Mouse (Mus musculus) G1E-ER4 (cell line): ENCODE measurements around the gene Frmd4b. TPM values are rescaled to one million over a fixed set of nuclear protein-coding genes. Genes with fewer than 3 reads are reported as not detected.

Source experiments
- GATA1 ChIP-seq: IDR thresholded peaks from one replicate; pipeline ENCODE4 v1.8.0; 2012; ENCODE audit warnings: low read length, inconsistent platforms
- polyA plus RNA-seq: library from polyadenylated mRNA; stranded (reverse); fragments of >175 nt; gene quantifications from 2 replicates; pipeline ENCODE4 v1.2.3, GENCODE M21; 2012

Frmd4b gene
- polyA plus RNA-seq, 1 experiment = not detected

- no peak for TF ChIP-seq GATA1
Observed at GRCm38 (mm10) chr6:97395477-97396350, 221.6 kb downstream of the Frmd4b start.

- no peak for TF ChIP-seq GATA1
Observed at GRCm38 (mm10) chr6:97394473-97395075, 222.8 kb downstream of the Frmd4b start.

GRCm38 (mm10) chr6:97392912-97393311, 224.4 kb downstream of the Frmd4b start:
- no peak for TF ChIP-seq GATA1

DNA sequence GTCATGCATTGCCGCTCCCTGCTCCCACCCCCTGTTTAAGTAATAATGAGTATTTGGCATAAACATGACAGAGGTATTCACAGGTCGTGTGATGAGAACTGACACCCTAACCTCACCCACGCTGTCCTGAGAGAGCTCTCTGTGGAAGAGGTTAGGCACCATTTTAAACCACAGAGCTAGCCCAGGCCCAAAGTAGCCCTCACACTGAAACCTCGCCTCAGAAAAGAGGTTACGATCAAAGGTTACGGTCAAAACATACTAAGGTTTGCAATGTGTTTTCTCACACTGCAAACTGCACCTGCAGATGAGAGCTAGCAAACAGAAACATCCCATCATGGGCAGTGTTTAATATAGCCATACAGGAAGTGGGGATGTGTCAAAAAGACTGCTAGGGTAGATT, 230.0 kb downstream of the Frmd4b start:
- TF ChIP-seq GATA1 = no peak

GRCm38 (mm10) chr6:97384918-97385317, 232.4 kb downstream of the Frmd4b start:
- TF ChIP-seq GATA1 = no peak

DNA sequence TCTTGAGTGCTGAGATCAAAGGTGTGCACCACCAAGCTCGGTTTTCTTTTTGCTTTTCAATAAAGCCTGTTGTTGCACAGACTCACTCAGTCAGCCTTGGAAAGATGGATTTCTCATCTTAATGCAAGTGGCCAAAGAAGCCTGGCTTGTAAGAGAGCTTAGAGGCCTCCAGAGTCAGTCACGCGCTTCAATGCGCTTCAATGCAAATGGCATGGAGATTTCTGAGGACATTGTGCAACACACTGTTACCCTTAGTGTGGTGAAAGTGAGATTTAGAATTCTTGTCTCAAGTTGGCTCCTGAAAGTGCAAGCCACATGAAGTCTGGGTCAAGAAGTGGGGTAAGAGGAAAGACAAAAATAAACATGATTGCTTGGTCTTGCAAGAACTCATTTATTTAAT, 236.1 kb downstream of the Frmd4b start:
- no peak for TF ChIP-seq GATA1

GRCm38 (mm10) chr6:97370947-97371346, 246.4 kb downstream of the Frmd4b start:
- TF ChIP-seq GATA1 = no peak

DNA sequence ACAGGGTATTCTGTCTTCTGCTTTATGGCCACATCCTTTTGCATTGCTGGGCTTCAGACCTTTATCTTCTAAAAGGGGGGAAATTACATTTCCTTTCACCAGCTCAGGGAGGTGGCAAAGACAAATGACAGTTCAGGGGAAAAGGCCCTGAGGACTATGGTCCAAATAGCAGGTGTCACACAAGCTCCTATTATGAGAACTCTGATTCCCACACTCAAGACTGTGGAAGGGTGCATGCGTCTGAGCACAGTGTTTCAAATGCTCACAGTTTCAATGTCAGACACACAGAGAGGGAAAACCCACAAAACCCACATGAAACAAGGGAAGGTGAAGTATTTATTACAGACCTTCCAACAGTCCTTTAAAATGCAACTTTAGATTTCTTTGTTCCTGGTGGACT, 246.9 kb downstream of the Frmd4b start:
- no peak for TF ChIP-seq GATA1

DNA sequence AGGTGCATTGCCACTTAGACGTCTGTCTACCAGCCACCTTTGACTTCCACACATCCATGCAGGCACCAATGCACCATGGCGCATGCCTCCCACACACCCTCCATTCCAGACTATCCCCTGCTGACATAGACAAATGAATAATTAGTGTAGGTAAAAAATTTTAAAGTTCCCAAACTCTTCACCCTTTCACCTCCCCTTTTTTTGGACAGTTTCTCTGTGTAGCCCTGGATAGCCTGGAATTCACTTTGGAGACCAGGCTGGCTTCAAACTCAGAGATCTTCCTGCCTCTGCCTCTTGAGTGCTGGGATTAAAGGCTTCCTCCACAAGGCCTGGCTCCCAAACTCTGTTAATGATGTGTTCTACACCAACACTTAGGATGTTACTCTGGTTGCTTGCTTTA, 253.5 kb downstream of the Frmd4b start:
- no peak for TF ChIP-seq GATA1

DNA sequence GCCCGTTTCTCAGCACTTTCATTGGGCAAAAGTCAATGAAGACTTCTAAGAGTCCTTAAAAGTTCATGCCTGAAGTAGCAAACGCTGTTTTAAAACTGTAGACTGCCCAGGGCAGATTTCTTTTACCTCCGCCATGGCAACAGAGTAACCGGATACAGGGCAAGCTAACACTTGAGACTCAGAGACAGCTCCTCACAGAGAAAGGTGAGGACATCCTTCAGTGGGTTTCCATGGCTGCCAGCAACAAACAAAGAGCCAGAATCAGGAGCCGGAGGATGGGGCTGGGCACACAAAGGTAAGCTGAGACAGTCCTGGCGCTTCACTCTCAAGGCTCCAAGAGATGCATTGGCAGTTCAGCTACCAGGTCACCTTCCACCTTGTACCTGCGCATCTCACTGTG, 260.7 kb downstream of the Frmd4b start:
- TF ChIP-seq GATA1 = no peak

- TF ChIP-seq GATA1 = no peak
Observed at GRCm38 (mm10) chr6:97355141-97355540, 262.2 kb downstream of the Frmd4b start.

DNA sequence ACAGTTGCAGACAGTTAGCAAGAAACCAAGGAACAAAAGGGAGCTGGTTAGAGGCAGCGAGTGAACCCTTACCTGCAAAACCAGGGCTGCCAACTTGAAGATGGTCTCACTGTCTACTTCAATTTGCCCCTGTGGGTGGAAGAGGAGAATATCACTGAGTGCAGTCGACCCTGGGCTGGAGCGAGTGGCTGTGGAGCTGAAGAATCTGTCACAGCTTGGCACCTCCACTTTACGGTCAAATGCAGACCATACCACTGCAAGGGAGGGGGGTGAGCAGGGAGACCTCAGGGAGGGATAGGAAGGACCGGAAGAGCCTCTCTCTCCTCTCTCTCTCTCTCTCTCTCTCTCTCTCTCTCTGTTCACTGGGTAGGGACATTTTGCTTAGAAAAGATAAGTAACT, 263.4 kb downstream of the Frmd4b start:
- no peak for TF ChIP-seq GATA1

- no peak for TF ChIP-seq GATA1
Observed at GRCm38 (mm10) chr6:97353371-97353770, 264.0 kb downstream of the Frmd4b start.

DNA sequence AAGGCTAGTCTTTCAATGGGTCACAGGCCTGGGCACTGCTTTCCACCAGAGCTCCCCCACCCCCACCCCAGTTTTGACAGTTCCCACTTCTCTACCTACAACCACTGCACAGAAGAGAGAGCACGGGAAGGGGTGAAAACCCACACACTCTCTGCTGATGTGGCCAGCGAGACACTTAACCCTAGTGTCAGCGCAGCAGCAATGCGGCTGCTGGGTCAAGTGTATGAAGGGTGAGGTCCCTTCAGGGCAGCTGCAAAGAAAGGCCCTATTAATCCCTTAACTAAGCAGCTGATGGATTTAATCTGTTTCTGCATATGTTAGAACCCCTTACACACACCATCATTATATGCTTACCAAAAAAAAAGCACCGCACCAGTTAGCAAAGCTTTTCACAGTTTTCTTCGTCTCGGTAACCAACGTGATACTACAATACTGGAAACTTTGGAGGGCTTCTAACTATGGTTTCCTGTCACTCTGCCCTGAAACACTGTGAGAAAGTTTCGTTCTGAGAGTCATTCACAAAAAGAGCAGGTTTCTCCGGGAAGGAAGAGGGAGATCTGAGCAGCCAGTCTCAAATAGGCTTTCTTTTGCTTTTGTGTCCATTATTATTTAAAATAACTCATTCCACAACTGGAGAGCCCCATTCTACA, 264.7 kb downstream of the Frmd4b start:
- no peak for TF ChIP-seq GATA1

DNA sequence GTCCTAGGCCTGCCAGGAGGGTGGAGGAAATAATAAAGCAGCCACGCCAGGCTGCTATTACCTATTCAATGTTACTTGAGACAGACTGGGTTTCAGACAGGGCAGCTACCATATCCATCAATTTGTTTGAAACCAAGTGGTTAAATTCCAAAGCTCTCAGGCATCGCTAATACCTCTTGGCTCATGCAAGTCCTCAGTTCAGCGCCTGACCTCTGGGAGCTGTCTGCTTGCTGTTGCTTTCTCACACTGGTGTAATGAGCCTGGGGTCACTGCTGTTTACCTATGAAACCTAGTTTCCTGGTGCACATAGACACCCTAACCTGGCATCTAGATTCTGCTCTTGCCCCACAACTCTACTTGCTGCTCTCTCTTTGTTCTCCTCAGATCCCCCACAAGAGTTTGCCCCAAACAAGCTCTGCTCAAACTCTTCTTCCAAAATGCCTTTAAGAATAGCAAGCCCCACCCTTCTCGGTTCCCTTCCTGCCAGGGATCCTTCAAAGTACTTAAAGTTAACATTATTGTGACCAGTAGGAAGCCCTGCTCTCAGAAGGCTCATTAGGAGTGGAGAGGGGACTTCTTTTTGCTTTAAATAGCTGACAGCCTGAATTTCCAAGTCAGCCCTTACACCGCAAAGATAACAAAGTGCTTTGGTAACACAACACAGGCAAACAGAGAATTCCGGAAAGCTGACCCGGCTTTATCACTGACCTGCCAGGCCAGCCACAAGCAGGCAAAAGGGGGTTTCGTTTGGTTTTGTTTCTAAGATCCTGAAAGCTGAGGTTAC, 267.8 kb downstream of the Frmd4b start:
- TF ChIP-seq GATA1 = no peak

DNA sequence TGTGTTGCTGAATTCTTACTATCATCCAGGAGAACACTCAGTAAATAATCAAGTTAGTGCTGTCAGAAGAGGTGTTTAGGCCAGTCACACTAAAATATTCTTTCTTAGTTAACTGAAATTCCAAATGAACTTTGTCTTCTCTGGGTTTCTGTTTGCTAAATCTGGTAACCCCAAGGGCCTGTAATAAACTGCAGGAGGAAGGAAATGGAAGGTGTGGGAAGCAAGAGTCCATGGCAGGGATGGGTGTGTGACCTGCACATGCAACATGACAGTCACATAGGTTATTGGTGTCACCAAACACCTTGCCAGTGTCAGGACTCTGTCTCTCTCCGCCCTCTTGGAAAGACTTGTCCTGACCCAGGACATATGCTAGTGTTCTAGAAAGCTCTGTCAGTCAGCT, 270.4 kb downstream of the Frmd4b start:
- no peak for TF ChIP-seq GATA1
